Mouse (Mus musculus) embryonic facial prominence, embryonic 14.5 days (tissue): Measurements from ENCODE around the gene 0610040J01Rik. TPM values are rescaled to one million over a fixed set of nuclear protein-coding genes. Genes with fewer than 3 reads are reported as not detected.
A peak's percentile ranks its signal among the peaks of the same experiment; 100 is the strongest.
"Not testable (repeated sequence)": the region's sequence is repeated elsewhere in the genome, so short reads cannot be mapped to it uniquely, and the experiment has no call there.

ENCODE experiments used
- ATAC-seq: fragments of 200-750 bp; cut with Nextera tagmentation; 2 replicates; pipeline ENCODE4 v1.8.0; 2017; ENCODE audit warnings: low read depth, moderate number of reproducible peaks, moderate TSS enrichment
- DNase-seq: peaks from one replicate; pipeline ENCODE4 v3.0.0-alpha.2; 2015; ENCODE audit warnings: low spot score
- H3K27ac ChIP-seq: fragments of 300-500 bp; sonication (generic); replicated peaks from 2 replicates; pipeline ENCODE4 v1.5.1; 2014; ENCODE audit warnings: low read depth, mild to moderate bottlenecking, low read length, moderate library complexity
- H3K27me3 ChIP-seq: fragments of 300-500 bp; sonication (generic); replicated peaks from 2 replicates; pipeline ENCODE4 v1.6.1; 2014; ENCODE audit warnings: low read length; ENCODE audit not compliant: control insufficient read depth, insufficient read depth
- H3K36me3 ChIP-seq: fragments of 300-500 bp; sonication (generic); 2 replicates; pipeline ENCODE4 v1.6.1; 2014; ENCODE audit warnings: low read length, mixed read lengths; ENCODE audit not compliant: control insufficient read depth, insufficient read depth
- H3K4me1 ChIP-seq: fragments of 300-500 bp; sonication (generic); 2 replicates; pipeline ENCODE4 v1.6.1; 2014; ENCODE audit warnings: antibody characterized with exemption, low read length; ENCODE audit not compliant: control insufficient read depth, insufficient read depth
- H3K4me2 ChIP-seq: fragments of 300-500 bp; sonication (generic); 2 replicates; pipeline ENCODE4 v1.6.1; 2014; ENCODE audit warnings: low read depth, mild to moderate bottlenecking, low read length, moderate library complexity, mixed read lengths
- H3K4me3 ChIP-seq: fragments of 300-500 bp; sonication (generic); 2 replicates; pipeline ENCODE4 v1.5.1; 2014; ENCODE audit warnings: low read depth, mild to moderate bottlenecking, low read length
- H3K9ac ChIP-seq: fragments of 300-500 bp; sonication (generic); 2 replicates; pipeline ENCODE4 v1.6.1; 2014; ENCODE audit warnings: low read depth, mild to moderate bottlenecking, low read length, moderate library complexity, mixed read lengths
- H3K9me3 ChIP-seq: fragments of 300-500 bp; sonication (generic); 2 replicates; pipeline ENCODE4 v1.6.1; 2016; ENCODE audit warnings: low read length; ENCODE audit not compliant: control insufficient read depth
- WGBS: fragments of 180-500 bp; shearing (Covaris S2); extraction: QIAGEN DNeasy Blood & Tissue Kit; methylation state at CpG from one replicate; pipeline ENCODE4 v1.1.7; 2014; 5-methylcytosine and 5-hydroxymethylcytosine counted together
- polyA plus RNA-seq: library from polyadenylated mRNA; unstranded; fragments of >200 nt; fragmentation: Nextera tagmentation; extraction: Ambion mirVana; gene quantifications from 2 replicates; pipeline ENCODE4 v1.2.1, GENCODE M21; 2014

Gene 0610040J01Rik
- polyA plus RNA-seq, 1 experiment from 2014 or later, result 4.4 TPM

DNA sequence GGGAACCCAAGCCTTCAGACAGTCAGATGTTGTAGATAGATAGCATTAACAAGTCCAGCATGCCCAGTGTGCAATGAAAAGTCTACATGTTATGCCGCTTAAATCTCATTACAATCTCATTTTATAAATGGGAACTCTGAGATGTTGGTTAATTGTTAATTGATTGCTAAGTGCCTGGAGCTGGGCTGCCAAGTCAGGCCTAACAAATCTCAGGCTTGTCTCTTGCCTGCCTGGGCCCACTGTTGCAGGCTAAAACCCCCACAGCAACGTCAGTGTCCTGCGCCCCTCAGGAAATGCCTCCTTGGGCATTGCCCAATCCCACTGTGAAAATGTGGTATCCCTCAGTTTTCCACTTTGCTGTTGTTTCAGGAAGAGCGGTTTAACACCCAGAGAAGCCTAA lies 63.9 kb downstream of the 0610040J01Rik start:
- no peak for ATAC-seq
- no peak overlapping the region for H3K4me2 ChIP-seq
- DNase-seq, result no peak
- H3K27me3 ChIP-seq, result no peaks in the 10 kb centered on the region
- peaks cover 6% of the 10 kb centered on the region; the same call in 1 of the 2 replicates for H3K4me1 ChIP-seq
- no peak overlapping the region for H3K4me3 ChIP-seq
- no peak overlapping the region for H3K27ac ChIP-seq
- no peaks in the 10 kb centered on the region for H3K36me3 ChIP-seq
- H3K9me3 ChIP-seq, result no peaks in the 10 kb centered on the region
- H3K9ac ChIP-seq, result no peak overlapping the region
- 86% methylated on average over 4 of the region's 4 CpGs for WGBS

DNA sequence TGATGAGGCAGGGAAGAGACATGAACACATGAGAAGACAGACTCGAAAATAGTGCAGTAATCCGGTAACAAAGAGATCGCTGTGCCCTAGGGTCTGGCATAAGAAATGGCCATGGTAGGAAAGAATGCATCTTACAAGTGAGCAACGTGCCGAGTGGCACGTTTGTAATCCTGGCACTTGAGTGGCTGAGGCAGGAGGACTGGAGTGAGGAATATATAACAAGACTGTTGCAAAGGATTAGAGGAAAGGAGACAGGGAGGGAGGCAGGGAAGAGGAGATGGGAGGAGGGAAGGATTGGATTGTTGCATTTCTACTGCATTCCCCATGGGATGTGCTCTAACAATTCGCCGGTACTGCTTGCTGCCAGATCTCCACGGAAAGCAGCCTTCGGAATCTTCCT lies 66.9 kb downstream of the 0610040J01Rik start:
- 54% methylated on average over 10 of the region's 10 CpGs for WGBS
- Histone ChIP-seq H3K4me1 (no peaks in the 10 kb centered on the region), H3K27me3 (no peaks in the 10 kb centered on the region), H3K9me3 (no peaks in the 10 kb centered on the region), H3K9ac (no peak overlapping the region), H3K36me3 (no peaks in the 10 kb centered on the region), H3K4me3 (no peak overlapping the region), H3K4me2 (no peak overlapping the region), H3K27ac (no peak overlapping the region)
- ATAC-seq (0 out of 2 replicates have a peak, but pooled peaks have one; percentile 41), DNase-seq (peak; percentile 21)

DNA sequence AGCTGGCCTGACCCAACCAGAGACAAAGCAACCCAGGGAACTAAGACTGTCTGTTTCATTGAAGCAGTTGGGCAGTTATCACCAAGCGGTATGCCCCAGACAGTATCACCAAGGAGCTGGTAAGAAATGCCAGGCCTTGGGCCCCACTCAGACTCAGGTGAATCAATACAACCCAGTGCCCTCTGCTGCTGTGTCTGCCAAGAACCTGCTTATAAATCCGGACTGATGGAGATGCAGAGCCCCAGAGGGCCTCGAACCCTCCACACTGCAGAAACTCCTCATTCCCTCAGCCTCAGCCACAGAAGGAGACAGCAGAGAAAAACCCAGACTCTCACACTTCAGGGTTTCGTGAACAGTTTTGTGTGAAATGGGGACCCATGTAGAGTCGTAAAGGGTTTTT lies 74.1 kb downstream of the 0610040J01Rik start:
- no peak overlapping the region for H3K27ac ChIP-seq
- H3K4me1 ChIP-seq, result no peaks in the 10 kb centered on the region
- H3K9ac ChIP-seq, result no peak overlapping the region
- DNase-seq (no peak), ATAC-seq (no peak)
- 85% methylated on average over 5 of the region's 5 CpGs for WGBS
- no peak overlapping the region for H3K4me2 ChIP-seq
- H3K27me3 ChIP-seq, result no peaks in the 10 kb centered on the region
- no peaks in the 10 kb centered on the region for H3K9me3 ChIP-seq
- no peaks in the 10 kb centered on the region for H3K36me3 ChIP-seq
- no peak overlapping the region for H3K4me3 ChIP-seq

DNA sequence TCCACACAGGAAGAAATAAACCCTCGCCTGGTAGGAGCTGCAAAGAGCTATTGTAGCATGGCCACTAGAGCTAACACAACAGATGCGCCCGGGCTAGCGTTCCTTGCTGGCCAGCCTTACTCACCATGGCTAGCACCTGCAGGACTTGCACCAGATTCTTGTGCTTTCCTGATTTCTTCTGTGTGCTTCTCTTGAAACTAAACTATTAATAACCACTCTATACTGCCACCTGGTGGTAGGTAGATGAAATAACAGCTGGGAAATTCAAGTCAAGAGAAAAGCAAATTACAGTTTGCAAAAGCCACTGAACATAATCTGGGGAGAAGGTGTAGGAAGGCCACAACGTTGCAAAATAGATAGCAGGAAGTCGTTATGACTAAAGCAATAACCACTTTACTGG lies 74.5 kb downstream of the 0610040J01Rik start:
- 38% methylated on average over 6 of the region's 6 CpGs for WGBS
- H3K27me3 ChIP-seq, result no peaks in the 10 kb centered on the region
- no peak overlapping the region for H3K9ac ChIP-seq
- H3K9me3 ChIP-seq, result no peaks in the 10 kb centered on the region
- ATAC-seq, result no peak
- H3K4me1 ChIP-seq, result no peaks in the 10 kb centered on the region
- DNase-seq, result peak; percentile 39
- no peak overlapping the region for H3K4me2 ChIP-seq
- no peak overlapping the region for H3K4me3 ChIP-seq
- no peaks in the 10 kb centered on the region for H3K36me3 ChIP-seq
- no peak overlapping the region for H3K27ac ChIP-seq

DNA sequence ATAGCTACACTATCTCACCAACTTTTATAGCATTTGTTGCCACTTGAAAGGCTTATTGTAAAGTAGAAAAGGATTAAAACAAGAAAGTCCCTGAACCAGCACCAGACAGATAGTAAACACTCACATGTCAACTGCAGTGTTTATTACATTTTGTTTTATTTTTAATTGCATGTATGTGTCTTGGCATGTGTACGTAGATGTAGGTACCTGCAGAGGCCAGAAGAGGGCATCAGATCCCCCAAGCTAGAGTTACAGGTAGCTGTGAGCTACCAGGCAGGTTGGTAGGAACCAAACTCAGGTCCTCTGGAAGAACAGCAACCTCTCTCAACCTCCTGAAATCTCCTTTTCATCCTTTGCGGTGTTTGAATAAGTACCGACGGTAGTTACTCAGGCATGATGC lies 74.9 kb downstream of the 0610040J01Rik start:
- Histone ChIP-seq H3K4me2 (no peak overlapping the region), H3K9ac (no peak overlapping the region), H3K4me3 (no peak overlapping the region), H3K4me1 (no peaks in the 10 kb centered on the region), H3K9me3 (no peaks in the 10 kb centered on the region), H3K36me3 (no peaks in the 10 kb centered on the region), H3K27ac (no peak overlapping the region), H3K27me3 (no peaks in the 10 kb centered on the region)
- 97% methylated on average over 4 of the region's 4 CpGs for WGBS
- no peak for ATAC-seq
- no peak for DNase-seq

DNA sequence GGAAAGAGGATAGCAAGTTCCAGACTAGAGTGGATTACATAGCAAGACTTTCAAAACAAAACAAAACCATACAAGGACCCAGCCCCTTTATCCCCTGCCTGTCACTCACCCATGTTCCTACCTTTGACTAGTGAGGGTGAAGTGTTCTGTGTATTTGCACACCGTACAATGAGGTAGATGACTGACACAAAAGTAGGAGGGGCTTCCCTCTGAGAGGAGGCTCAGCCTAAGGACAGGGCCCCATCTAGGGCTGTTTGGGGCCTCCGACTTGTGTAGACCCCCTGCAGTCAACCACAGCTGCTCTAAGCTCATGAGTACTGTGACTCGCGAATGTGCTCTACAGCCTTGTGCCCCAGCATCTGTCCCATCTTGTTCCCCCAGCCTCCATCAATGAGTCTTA lies 79.1 kb downstream of the 0610040J01Rik start:
- 71% methylated on average over 4 of the region's 4 CpGs for WGBS
- Histone ChIP-seq H3K4me1 (no peaks in the 10 kb centered on the region), H3K27me3 (no peaks in the 10 kb centered on the region), H3K9ac (no peak overlapping the region), H3K4me3 (no peak overlapping the region), H3K27ac (no peak overlapping the region), H3K36me3 (no peaks in the 10 kb centered on the region), H3K4me2 (no peak overlapping the region), H3K9me3 (no peaks in the 10 kb centered on the region)
- ATAC-seq (no peak), DNase-seq (no peak)

DNA sequence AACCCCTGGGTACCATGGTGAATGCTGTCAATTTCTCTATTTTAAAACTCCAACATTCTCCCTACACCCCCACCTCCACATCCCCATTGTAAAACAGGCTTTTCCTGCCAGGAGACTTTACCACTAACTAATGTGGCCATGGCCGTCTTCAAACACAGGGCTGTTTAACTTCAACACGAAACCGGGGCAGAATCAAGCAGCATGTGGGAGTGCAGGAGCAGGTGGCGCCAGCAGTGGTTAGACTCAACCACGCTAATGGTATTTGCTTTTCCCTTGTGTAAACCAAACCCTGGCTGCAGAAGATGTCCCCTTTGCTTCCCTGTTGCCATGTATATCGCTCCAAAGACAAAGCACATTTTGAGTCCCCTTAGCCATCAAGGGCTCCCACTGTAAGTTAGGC lies 79.7 kb downstream of the 0610040J01Rik start:
- Histone ChIP-seq H3K4me3 (no peak overlapping the region), H3K36me3 (no peaks in the 10 kb centered on the region), H3K9me3 (no peaks in the 10 kb centered on the region), H3K27ac (no peak overlapping the region), H3K27me3 (no peaks in the 10 kb centered on the region), H3K9ac (no peak overlapping the region), H3K4me2 (no peak overlapping the region), H3K4me1 (no peaks in the 10 kb centered on the region)
- ATAC-seq, result no peak
- 71% methylated on average over 6 of the region's 6 CpGs for WGBS
- no peak for DNase-seq

DNA sequence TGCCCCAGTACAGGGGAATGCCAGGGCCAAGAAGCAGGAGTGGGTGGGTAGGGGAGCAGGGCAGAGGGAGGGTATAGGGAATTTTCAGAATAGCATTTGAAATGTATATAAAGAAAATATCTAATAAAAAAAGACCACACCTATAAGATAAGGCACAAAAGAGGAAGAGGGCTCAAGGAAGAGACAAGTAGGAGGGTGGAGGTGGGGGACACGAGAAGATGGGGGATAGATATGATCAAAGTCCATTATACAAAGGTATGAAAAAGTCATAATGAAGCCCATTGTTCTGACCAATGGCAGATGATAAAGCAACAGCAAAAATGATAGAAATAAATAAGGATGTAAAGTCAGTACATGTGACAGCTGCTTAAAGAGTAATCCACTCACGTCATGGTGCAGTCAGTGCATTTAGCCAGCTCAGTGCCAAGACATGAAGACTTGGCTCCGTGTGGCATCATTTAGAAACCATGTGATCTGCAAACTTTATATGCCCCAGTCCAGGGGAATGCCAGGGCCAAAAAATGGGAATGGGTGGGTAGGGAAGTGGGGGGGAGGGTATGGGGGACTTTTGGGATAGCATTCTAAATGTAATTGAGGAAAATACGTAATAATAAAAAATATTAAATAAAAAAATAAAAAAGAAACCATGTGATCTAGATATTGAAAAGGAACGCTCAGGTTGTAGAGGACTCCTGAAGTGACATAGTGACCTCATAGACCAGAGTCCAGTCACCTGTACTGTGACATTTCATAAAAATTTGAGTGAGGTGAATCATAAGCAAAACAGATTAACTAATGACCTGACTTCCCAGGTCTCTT lies 85.0 kb downstream of the 0610040J01Rik start:
- not testable (repeated sequence) for H3K27ac ChIP-seq, H3K4me3 ChIP-seq, H3K4me1 ChIP-seq, H3K27me3 ChIP-seq, H3K4me2 ChIP-seq, DNase-seq, H3K9me3 ChIP-seq, H3K36me3 ChIP-seq, ATAC-seq, H3K9ac ChIP-seq
- WGBS, result 86% methylated on average over 5 of the region's 5 CpGs

DNA sequence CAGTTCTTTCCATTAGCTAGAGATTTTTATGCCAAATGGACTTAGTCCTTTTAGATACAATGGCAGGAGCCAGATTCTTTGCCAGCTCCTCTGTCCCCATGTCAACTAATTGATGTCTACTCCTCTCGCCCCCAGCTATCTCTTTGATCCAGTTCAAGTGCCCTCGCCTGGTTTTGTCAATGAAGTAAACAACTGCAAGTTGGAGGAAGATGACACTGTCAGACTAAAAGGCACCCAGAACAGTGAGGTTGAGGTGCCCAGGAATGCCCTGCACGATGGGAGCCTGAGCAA lies 85.6 kb downstream of the 0610040J01Rik start:
- Histone ChIP-seq H3K4me3 (no peak overlapping the region), H3K4me2 (no peak overlapping the region), H3K36me3 (no peaks in the 10 kb centered on the region), H3K9me3 (no peaks in the 10 kb centered on the region), H3K4me1 (no peaks in the 10 kb centered on the region), H3K27ac (no peak overlapping the region), H3K27me3 (no peaks in the 10 kb centered on the region), H3K9ac (no peak overlapping the region)
- WGBS, result 75% methylated on average over 3 of the region's 3 CpGs
- DNase-seq (no peak), ATAC-seq (no peak)
